Mouse (Mus musculus): ENCODE results near the gene Cdh5. TPM values are rescaled to one million over a fixed set of nuclear protein-coding genes. Genes with fewer than 3 reads are reported as not detected.

Cdh5 gene
- polyA plus RNA-seq, 1 experiment from 2014 or later = 17.8 TPM

DNA sequence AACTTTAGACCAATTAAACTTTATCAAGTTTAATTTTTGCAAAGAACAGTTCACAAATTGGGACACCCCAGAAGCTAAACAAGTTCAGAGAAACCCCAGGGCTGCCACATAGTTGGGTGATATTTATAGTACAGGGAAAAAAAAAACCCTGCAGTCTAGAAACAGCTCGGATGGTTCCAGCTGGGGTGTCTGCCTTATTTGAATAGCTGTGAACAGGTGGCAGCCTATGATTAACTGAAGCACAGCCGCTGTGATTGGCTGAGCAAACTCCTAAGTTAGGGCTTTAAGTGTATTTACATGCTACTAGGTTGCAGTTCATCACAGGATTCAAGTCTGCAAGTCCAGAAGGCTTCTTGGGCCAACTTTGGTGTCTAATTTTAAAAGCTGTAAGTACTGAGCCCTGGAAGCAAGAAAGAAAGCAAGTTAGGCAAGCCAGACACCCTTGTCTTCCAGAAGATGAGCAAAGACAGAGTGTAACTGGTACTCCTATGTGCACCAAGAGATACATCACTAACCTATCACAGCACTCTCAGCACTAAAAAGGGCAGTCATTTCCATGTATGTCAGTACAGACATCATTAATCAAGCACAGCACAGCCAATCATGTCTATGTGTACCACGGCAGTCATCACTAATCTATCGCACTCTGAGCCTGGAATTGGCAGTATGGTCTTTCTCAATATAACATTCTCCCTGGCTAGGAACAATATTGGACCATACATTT, 25.9 kb downstream of the Cdh5 start:
- WGBS = 55% methylated on average over 4 of the region's 4 CpGs
- no peaks in the 10 kb centered on the region for H3K9me3 ChIP-seq (ENCODE audit: control insufficient read depth, low read length)
- H3K4me2 ChIP-seq (ENCODE audit: low read depth, low read length) = no peak overlapping the region
- H3K27ac ChIP-seq (ENCODE audit: low read length) = no peak overlapping the region
- no peaks in the 10 kb centered on the region for H3K4me1 ChIP-seq (ENCODE audit: control insufficient read depth, insufficient read depth, low read length)
- no peak overlapping the region for H3K9ac ChIP-seq (ENCODE audit: low read depth, low read length)
- no peaks in the 10 kb centered on the region for H3K27me3 ChIP-seq (replicated peaks; ENCODE audit: control insufficient read depth, insufficient read depth, low read length)
- H3K4me3 ChIP-seq (ENCODE audit: low read length) = no peak overlapping the region
- no peak for ATAC-seq
- no peaks in the 10 kb centered on the region for H3K36me3 ChIP-seq (ENCODE audit: control insufficient read depth, insufficient read depth, low read length)

DNA sequence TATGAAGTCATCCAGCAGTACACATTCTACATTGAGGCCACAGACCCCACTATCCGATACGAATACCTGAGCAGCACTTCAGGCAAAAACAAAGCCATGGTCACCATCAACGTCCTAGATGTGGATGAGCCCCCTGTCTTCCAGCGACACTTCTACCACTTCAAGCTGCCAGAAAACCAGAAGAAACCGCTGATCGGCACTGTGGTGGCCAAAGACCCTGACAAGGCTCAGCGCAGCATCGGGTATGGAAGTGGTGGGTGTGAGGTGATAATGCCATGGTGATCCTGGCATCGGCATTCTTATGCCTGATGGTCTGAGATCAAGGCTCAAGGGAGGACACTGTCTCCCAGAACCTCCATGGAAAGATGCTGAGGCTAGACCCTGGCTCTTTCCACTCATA, 29.5 kb downstream of the Cdh5 start:
- Histone ChIP-seq H3K27ac (ENCODE audit: low read length) (no peak overlapping the region), H3K36me3 (ENCODE audit: control insufficient read depth, insufficient read depth, low read length) (no peaks in the 10 kb centered on the region), H3K9me3 (ENCODE audit: control insufficient read depth, low read length) (no peaks in the 10 kb centered on the region), H3K4me1 (ENCODE audit: control insufficient read depth, insufficient read depth, low read length) (no peaks in the 10 kb centered on the region), H3K4me3 (ENCODE audit: low read length) (no peak overlapping the region), H3K9ac (ENCODE audit: low read depth, low read length) (no peak overlapping the region), H3K4me2 (ENCODE audit: low read depth, low read length) (no peak overlapping the region), H3K27me3 (replicated peaks; ENCODE audit: control insufficient read depth, insufficient read depth, low read length) (no peaks in the 10 kb centered on the region)
- WGBS = 92% methylated on average over 9 of the region's 9 CpGs
- no peak for ATAC-seq

DNA sequence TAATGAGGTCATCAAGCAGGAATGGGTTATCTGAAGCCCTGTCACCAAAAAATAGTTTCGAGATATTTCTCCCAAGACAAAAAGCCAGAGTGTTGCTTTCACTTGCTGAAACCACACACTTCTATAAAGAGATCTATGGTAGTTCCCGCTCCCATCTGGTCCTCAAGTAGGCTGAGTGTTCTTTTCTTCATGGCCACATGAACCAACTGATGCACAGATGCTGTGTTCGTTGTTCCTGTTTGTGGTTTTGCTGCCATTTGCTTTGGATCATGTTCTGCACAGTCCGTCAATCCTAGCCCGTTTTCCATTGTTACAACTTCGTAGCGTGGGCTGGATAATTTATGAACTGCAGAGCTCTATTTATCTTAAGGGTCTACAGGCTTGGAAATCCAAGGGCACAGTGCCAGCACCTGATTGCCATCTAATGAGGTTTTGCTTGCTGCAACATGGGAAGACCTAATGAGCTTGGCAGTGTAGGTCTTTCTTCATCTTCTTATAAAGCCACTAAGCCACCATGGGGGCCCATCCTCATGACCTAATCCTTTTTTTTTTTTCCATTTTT, 30.1 kb downstream of the Cdh5 start:
- Histone ChIP-seq H3K9ac (ENCODE audit: low read depth, low read length) (no peak overlapping the region), H3K27me3 (replicated peaks; ENCODE audit: control insufficient read depth, insufficient read depth, low read length) (no peaks in the 10 kb centered on the region), H3K4me3 (ENCODE audit: low read length) (no peak overlapping the region), H3K36me3 (ENCODE audit: control insufficient read depth, insufficient read depth, low read length) (no peaks in the 10 kb centered on the region), H3K9me3 (ENCODE audit: control insufficient read depth, low read length) (no peaks in the 10 kb centered on the region), H3K4me1 (ENCODE audit: control insufficient read depth, insufficient read depth, low read length) (no peaks in the 10 kb centered on the region), H3K4me2 (ENCODE audit: low read depth, low read length) (no peak overlapping the region), H3K27ac (ENCODE audit: low read length) (no peak overlapping the region)
- 79% methylated on average over 7 of the region's 7 CpGs for WGBS
- no peak for ATAC-seq

DNA sequence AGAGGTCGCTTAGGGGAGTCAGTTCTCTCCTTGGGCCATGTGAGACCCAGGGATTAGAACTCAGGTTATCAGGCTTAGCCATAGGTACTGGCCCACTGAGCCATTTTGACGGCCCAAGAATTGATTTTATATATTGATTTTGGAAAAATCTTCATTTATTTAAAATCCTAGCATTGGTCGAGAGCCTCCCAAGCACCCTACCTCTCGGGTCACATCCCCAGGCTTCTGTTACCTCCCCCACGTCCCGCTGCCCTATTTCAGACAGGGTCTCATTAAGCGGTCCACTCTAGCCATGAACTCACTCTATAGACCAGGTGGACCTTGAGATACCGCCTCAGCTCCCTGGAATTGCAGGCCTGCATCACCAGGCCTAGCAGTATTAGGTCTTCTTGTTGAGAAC, 33.1 kb downstream of the Cdh5 start:
- no peak overlapping the region for H3K4me2 ChIP-seq (ENCODE audit: low read depth, low read length)
- H3K36me3 ChIP-seq (ENCODE audit: control insufficient read depth, insufficient read depth, low read length) = no peaks in the 10 kb centered on the region
- WGBS = 91% methylated on average over 8 of the region's 8 CpGs
- H3K9me3 ChIP-seq (ENCODE audit: control insufficient read depth, low read length) = no peaks in the 10 kb centered on the region
- H3K9ac ChIP-seq (ENCODE audit: low read depth, low read length) = no peak overlapping the region
- ATAC-seq = no peak
- H3K27ac ChIP-seq (ENCODE audit: low read length) = no peak overlapping the region
- no peak overlapping the region for H3K4me3 ChIP-seq (ENCODE audit: low read length)
- no peaks in the 10 kb centered on the region for H3K27me3 ChIP-seq (replicated peaks; ENCODE audit: control insufficient read depth, insufficient read depth, low read length)
- no peaks in the 10 kb centered on the region for H3K4me1 ChIP-seq (ENCODE audit: control insufficient read depth, insufficient read depth, low read length)

DNA sequence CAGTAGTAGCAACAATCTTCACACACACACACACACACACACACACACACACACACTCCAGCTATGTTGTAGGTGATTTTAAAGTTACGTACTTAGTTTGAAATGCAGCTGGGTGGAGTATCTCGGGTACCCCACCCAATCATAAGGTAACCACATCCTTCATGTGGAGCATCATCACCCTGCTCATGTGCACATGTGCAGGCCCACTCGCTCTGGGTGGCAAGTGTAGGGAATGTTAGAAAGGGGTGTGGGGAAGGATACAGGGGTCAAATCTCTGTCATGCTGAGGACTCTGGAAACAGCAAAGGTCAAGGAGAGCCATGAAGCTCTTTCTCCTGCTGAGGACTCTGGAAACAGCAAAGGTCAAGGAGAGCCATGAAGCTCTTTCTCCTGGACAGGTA, 34.9 kb downstream of the Cdh5 start:
- Histone ChIP-seq H3K27ac (ENCODE audit: low read length) (no peak overlapping the region), H3K4me3 (ENCODE audit: low read length) (no peak overlapping the region), H3K4me1 (ENCODE audit: control insufficient read depth, insufficient read depth, low read length) (no peaks in the 10 kb centered on the region), H3K9me3 (ENCODE audit: control insufficient read depth, low read length) (no peaks in the 10 kb centered on the region), H3K27me3 (replicated peaks; ENCODE audit: control insufficient read depth, insufficient read depth, low read length) (no peaks in the 10 kb centered on the region), H3K36me3 (ENCODE audit: control insufficient read depth, insufficient read depth, low read length) (no peaks in the 10 kb centered on the region), H3K9ac (ENCODE audit: low read depth, low read length) (no peak overlapping the region), H3K4me2 (ENCODE audit: low read depth, low read length) (no peak overlapping the region)
- WGBS = 92% methylated on average over 3 of the region's 3 CpGs
- no peak for ATAC-seq

DNA sequence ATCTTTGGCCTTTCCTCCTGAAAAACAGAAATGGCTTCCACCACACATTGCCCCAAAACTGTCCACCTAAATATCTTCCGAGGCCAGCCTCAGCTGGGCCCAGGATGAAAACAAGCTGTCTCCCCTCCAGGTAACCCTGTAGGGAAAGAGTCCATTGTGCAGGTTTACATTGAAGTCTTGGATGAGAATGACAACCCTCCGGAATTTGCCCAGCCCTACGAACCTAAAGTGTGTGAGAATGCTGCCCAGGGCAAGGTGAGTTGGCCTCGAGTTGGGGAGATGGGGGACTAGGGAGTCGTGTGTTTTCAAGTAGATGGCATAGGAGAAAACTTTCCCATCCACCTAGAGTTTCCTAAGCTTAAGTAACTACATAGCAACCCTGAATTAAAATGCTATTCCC, 36.2 kb downstream of the Cdh5 start:
- H3K4me1 ChIP-seq (ENCODE audit: control insufficient read depth, insufficient read depth, low read length) = no peaks in the 10 kb centered on the region
- 81% methylated on average over 5 of the region's 5 CpGs for WGBS
- no peak overlapping the region for H3K9ac ChIP-seq (ENCODE audit: low read depth, low read length)
- no peaks in the 10 kb centered on the region for H3K36me3 ChIP-seq (ENCODE audit: control insufficient read depth, insufficient read depth, low read length)
- H3K27ac ChIP-seq (ENCODE audit: low read length) = no peak overlapping the region
- H3K4me3 ChIP-seq (ENCODE audit: low read length) = no peak overlapping the region
- no peak overlapping the region for H3K4me2 ChIP-seq (ENCODE audit: low read depth, low read length)
- H3K27me3 ChIP-seq (replicated peaks; ENCODE audit: control insufficient read depth, insufficient read depth, low read length) = no peaks in the 10 kb centered on the region
- ATAC-seq = no peak
- H3K9me3 ChIP-seq (ENCODE audit: control insufficient read depth, low read length) = no peaks in the 10 kb centered on the region

DNA sequence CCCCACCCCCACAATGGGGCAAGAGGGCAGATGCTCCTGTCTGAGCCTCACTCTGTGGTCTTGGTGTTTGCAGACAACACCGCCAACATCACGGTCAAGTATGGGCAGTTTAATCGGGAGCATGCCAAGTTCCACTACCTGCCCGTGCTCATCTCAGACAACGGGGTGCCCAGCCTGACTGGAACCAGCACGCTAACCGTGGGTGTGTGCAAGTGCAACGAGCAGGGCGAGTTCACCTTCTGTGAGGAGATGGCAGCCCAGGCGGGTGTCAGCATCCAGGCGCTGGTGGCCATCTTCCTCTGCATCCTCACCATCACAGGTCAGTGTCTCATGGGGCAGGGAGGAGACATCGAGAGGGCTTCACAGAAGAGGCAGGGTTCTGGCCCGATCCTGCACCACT, 39.2 kb downstream of the Cdh5 start:
- Histone ChIP-seq H3K4me2 (ENCODE audit: low read depth, low read length) (no peak overlapping the region), H3K9ac (ENCODE audit: low read depth, low read length) (no peak overlapping the region), H3K27me3 (replicated peaks; ENCODE audit: control insufficient read depth, insufficient read depth, low read length) (no peaks in the 10 kb centered on the region), H3K4me1 (ENCODE audit: control insufficient read depth, insufficient read depth, low read length) (no peaks in the 10 kb centered on the region), H3K9me3 (ENCODE audit: control insufficient read depth, low read length) (no peaks in the 10 kb centered on the region), H3K4me3 (ENCODE audit: low read length) (no peak overlapping the region), H3K36me3 (ENCODE audit: control insufficient read depth, insufficient read depth, low read length) (no peaks in the 10 kb centered on the region), H3K27ac (ENCODE audit: low read length) (no peak overlapping the region)
- WGBS = 90% methylated on average over 13 of the region's 13 CpGs
- no peak for ATAC-seq

DNA sequence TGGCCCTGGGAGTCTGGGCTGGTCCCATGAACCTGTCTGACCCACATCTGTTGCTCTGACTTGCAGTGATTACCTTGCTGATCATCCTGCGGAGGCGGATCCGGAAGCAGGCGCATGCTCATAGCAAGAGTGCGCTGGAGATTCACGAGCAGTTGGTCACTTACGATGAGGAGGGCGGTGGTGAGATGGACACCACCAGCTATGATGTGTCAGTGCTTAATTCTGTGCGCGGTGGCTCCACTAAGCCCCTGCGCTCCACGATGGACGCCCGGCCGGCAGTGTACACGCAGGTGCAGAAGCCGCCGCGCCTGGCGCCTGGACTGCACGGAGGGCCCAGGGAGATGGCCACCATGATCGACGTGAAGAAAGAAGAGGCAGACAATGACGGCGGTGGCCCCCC, 41.0 kb downstream of the Cdh5 start:
- H3K9me3 ChIP-seq (ENCODE audit: control insufficient read depth, low read length) = no peaks in the 10 kb centered on the region
- no peak overlapping the region for H3K4me2 ChIP-seq (ENCODE audit: low read depth, low read length)
- H3K27me3 ChIP-seq (replicated peaks; ENCODE audit: control insufficient read depth, insufficient read depth, low read length) = no peaks in the 10 kb centered on the region
- H3K36me3 ChIP-seq (ENCODE audit: control insufficient read depth, insufficient read depth, low read length) = no peaks in the 10 kb centered on the region
- H3K27ac ChIP-seq (ENCODE audit: low read length) = no peak overlapping the region
- ATAC-seq = no peak
- no peaks in the 10 kb centered on the region for H3K4me1 ChIP-seq (ENCODE audit: control insufficient read depth, insufficient read depth, low read length)
- no peak overlapping the region for H3K9ac ChIP-seq (ENCODE audit: low read depth, low read length)
- WGBS = 88% methylated on average over 25 of the region's 25 CpGs
- H3K4me3 ChIP-seq (ENCODE audit: low read length) = no peak overlapping the region

DNA sequence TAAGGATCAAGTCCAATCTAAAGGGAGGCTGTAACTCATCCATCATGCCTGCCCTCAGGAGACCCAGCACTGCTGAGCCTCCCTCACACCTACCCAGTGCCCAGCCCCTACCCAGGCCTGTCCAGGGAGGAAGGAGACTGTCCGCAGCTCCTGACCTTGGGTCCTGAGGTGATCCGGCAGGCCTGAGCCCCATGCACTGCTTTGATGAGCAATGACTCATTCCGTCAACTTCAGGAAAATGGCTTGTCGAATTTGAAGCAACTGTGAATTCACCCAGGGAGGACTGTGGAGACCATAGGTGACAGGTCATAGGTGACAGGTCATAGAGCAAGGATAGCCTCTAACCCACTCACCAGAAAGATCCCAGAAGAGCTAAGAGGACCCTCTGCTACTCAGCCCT, 42.0 kb downstream of the Cdh5 start:
- Histone ChIP-seq H3K36me3 (ENCODE audit: control insufficient read depth, insufficient read depth, low read length) (no peaks in the 10 kb centered on the region), H3K4me3 (ENCODE audit: low read length) (no peak overlapping the region), H3K9me3 (ENCODE audit: control insufficient read depth, low read length) (no peaks in the 10 kb centered on the region), H3K27ac (ENCODE audit: low read length) (no peak overlapping the region), H3K27me3 (replicated peaks; ENCODE audit: control insufficient read depth, insufficient read depth, low read length) (no peaks in the 10 kb centered on the region), H3K9ac (ENCODE audit: low read depth, low read length) (no peak overlapping the region), H3K4me2 (ENCODE audit: low read depth, low read length) (no peak overlapping the region), H3K4me1 (ENCODE audit: control insufficient read depth, insufficient read depth, low read length) (no peaks in the 10 kb centered on the region)
- ATAC-seq = no peak
- 79% methylated on average over 4 of the region's 4 CpGs for WGBS

Data from intestine, embryonic 16.5 days (tissue).